ENCODE assay signal across 8 mouse cellular contexts in genomic region chr15:103061131-103061825, GRCm38 (mm10). TPM values are rescaled to one million over a fixed set of nuclear protein-coding genes. Genes with fewer than 3 reads are reported as not detected.
A peak's percentile ranks its signal among the peaks of the same experiment; 100 is the strongest.
DNase-seq lines count a peak whose midpoint lies in the region; TF ChIP-seq lines count a peak whose summit lies in the region.

No protein-coding gene starts in this region.

- H3K36me3 ChIP-seq in limb, embryonic 10.5 days = no peaks in the 10 kb centered on the region
- no peaks in the 10 kb centered on the region for H3K36me3 ChIP-seq in testis, adult 2 months (ENCODE audit: control insufficient read depth, insufficient read depth, low read length)

- TF ChIP-seq POLR2A in testis, adult 2 months (IDR thresholded peaks at IDR 0.05; ENCODE audit: control insufficient read depth, low read depth, low read length) = no peak

- peak overlapping the region; percentile 42 for H3K4me3 ChIP-seq in limb, embryonic 10.5 days
- H3K4me3 ChIP-seq in testis, adult 2 months (ENCODE audit: control insufficient read depth, low read depth, low read length) = peak overlapping the region; percentile 13

- WGBS in limb, embryonic 10.5 days = under 1% methylated on average over 30 of the region's 30 CpGs

- H3K27ac ChIP-seq in limb, embryonic 10.5 days = peak overlapping the region; percentile 86
- peak overlapping the region; percentile 10; the same call in 1 of the 2 replicates for H3K27ac ChIP-seq in testis, adult 2 months (ENCODE audit: control insufficient read depth, insufficient read depth, low read depth, low read length)

- intact Hi-C loops in left cerebral cortex, postnatal 25 days (cut with DNase I) = no loop called here

- DNase-seq in urinary bladder, postnatal 25 days (ENCODE audit: low spot score) = peak; percentile 40
- DNase-seq in urinary bladder, postnatal 10 days (ENCODE audit: low spot score) = no peak
- peak; percentile 47 for DNase-seq in gastrocnemius, postnatal 25 days
- DNase-seq in limb, embryonic 10.5 days (ENCODE audit: low spot score) = peak; percentile 87
- no peak for DNase-seq in left cerebral cortex, postnatal 25 days (ENCODE audit: low spot score in 2 of 2)
- DNase-seq in lung, postnatal 25 days (ENCODE audit: low spot score) = no peak
- DNase-seq in thymus, postnatal 36 days = no peak

- H3K27me3 ChIP-seq in limb, embryonic 10.5 days (ENCODE audit: low read depth, poor library complexity, severe bottlenecking) = peaks cover 97% of the 10 kb centered on the region
- peaks cover 6% of the 10 kb centered on the region for H3K27me3 ChIP-seq in testis, adult 2 months (ENCODE audit: control insufficient read depth, insufficient read depth, low read length)

- H3K4me1 ChIP-seq in limb, embryonic 10.5 days = peaks cover 71% of the 10 kb centered on the region
- peaks cover 10% of the 10 kb centered on the region for H3K4me1 ChIP-seq in testis, adult 2 months (ENCODE audit: control insufficient read depth, insufficient read depth, low read length)

- H3K9me3 ChIP-seq in limb, embryonic 10.5 days (replicated peaks) = no peaks in the 10 kb centered on the region

- no peak for TF ChIP-seq CTCF in testis, adult 2 months (IDR thresholded peaks at IDR 0.05; ENCODE audit: control insufficient read depth, insufficient read depth, insufficient replicate concordance, low read depth, low read length)

RNA-seq across cellular contexts. Expression of gene Hoxc4, which starts 42.5 kb away (rescaled TPM):
- 1 to 10 TPM; 3.8 to 4.1 TPM for total RNA-seq in gastrocnemius, postnatal 25 days (2021)
- 9.1 and 9.8 TPM in 2 replicates for polyA plus RNA-seq in limb, embryonic 10.5 days (2016; fragmentation: Nextera tagmentation; extraction: Ambion mirVana)
- polyA plus RNA-seq in testis, adult 2 months (2012; rRNA removed) = 0.33 and 0.36 TPM in 2 replicates
- not detected for total RNA-seq in left cerebral cortex, postnatal 25 days (2021)

Comparison
In these comparisons a context has a peak if more than half of its experiments do, and no peak if none do; other contexts are left out.
1. DNase-seq: peak in urinary bladder, postnatal 25 days (single experiment), gastrocnemius, postnatal 25 days (single experiment) and limb, embryonic 10.5 days (single experiment); none in urinary bladder, postnatal 10 days (single experiment), left cerebral cortex, postnatal 25 days (0 of 2), lung, postnatal 25 days (single experiment) and thymus, postnatal 36 days (0 of 2).
2. RNA of gene Hoxc4, which starts 42.5 kb away (total RNA-seq): 3.8 to 4.1 TPM in gastrocnemius, postnatal 25 days; not detected in left cerebral cortex, postnatal 25 days; every median in the first group is over 4 times any median in the second.